Mouse (Mus musculus) gastrocnemius, postnatal 36 days (tissue): ENCODE data around the gene Rapgef3. TPM values are rescaled to one million over a fixed set of nuclear protein-coding genes. Genes with fewer than 3 reads are reported as not detected.
A peak's percentile ranks its signal among the peaks of the same experiment; 100 is the strongest.

Experiments used
- DNase-seq, 2 experiments: peaks; one replicate each; pipeline ENCODE4 v3.0.0; 2022
- intact Hi-C: fragments of 180-260 bp; cut with DNase I; formaldehyde crosslinking; loops from one replicate; pipeline ENCODE4 v1.15.1; 2025
- total RNA-seq, 2 experiments: library from RNA; stranded (reverse); gene quantifications; 2 replicates each; pipeline ENCODE4 v1.2.3; 2021

Gene Rapgef3
- total RNA-seq, 2 experiments from 2014 or later: 5.1 to 7.7 TPM

GRCm38 (mm10) chr15:97727048-97727447 is 40.7 kb downstream of the Rapgef3 start:
- intact Hi-C loops: no loop called here

GRCm38 (mm10) chr15:97726310-97726709 is 41.5 kb downstream of the Rapgef3 start:
- no peak for DNase-seq
- intact Hi-C loops: no loop called here

More at GRCm38 (mm10) chr15:97727048-97727447, 40.7 kb downstream of the Rapgef3 start:
- DNase-seq: peak in 1 of 2 experiments; percentile 57

- DNase-seq: no peak
- intact Hi-C loops: no loop called here
Observed at GRCm38 (mm10) chr15:97725198-97725785, 42.5 kb downstream of the Rapgef3 start.

- no peak for DNase-seq
- intact Hi-C loops: no loop called here
Observed at GRCm38 (mm10) chr15:97724346-97725197, 43.2 kb downstream of the Rapgef3 start.

GRCm38 (mm10) chr15:97723536-97724345 is 44.0 kb downstream of the Rapgef3 start:
- intact Hi-C loops: no loop called here
- DNase-seq: no peak

- intact Hi-C loops: loop anchor here (2.0 kb wide), 1 partner anchor 46 kb away; the partner anchor contains the start of gene Rapgef3
- DNase-seq: no peak
Observed at GRCm38 (mm10) chr15:97721008-97721701, 46.6 kb downstream of the Rapgef3 start.

GRCm38 (mm10) chr15:97720026-97720675 is 47.6 kb downstream of the Rapgef3 start:
- intact Hi-C loops: loop anchor here (2.0 kb wide), 1 partner anchor 47 kb away; the partner anchor contains the start of gene Rapgef3
- no peak for DNase-seq

GRCm38 (mm10) chr15:97719494-97719893 is 48.3 kb downstream of the Rapgef3 start:
- no peak for DNase-seq
- intact Hi-C loops: loop anchor here (2.0 to 5.0 kb wide), 3 partner anchors 57 to 233 kb away; no protein-coding TSS in a partner anchor

- no peak for DNase-seq
- intact Hi-C loops: loop anchor here (2.0 to 5.0 kb wide), 3 partner anchors 58 to 234 kb away; no protein-coding TSS in a partner anchor
Observed at GRCm38 (mm10) chr15:97718535-97719155, 49.1 kb downstream of the Rapgef3 start.

- DNase-seq: peak in 1 of 2 experiments; percentile 54
Observed at GRCm38 (mm10) chr15:97717861-97718534, 49.8 kb downstream of the Rapgef3 start.

GRCm38 (mm10) chr15:97716782-97717181 is 51.0 kb downstream of the Rapgef3 start:
- DNase-seq: no peak
- intact Hi-C loops: loop anchor here (5.0 kb wide), 1 partner anchor 236 kb away; no protein-coding TSS in a partner anchor

More at GRCm38 (mm10) chr15:97717861-97718534, 49.8 kb downstream of the Rapgef3 start:
- intact Hi-C loops: loop anchor here (2.0 to 5.0 kb wide), 3 partner anchors 59 to 234 kb away; no protein-coding TSS in a partner anchor

GRCm38 (mm10) chr15:97715734-97716133 is 52.0 kb downstream of the Rapgef3 start:
- intact Hi-C loops: loop anchor here (5.0 kb wide), 1 partner anchor 237 kb away; no protein-coding TSS in a partner anchor
- DNase-seq: no peak

- no peak for DNase-seq
- intact Hi-C loops: loop anchor here (5.0 kb wide), 1 partner anchor 237 kb away; no protein-coding TSS in a partner anchor
Observed at GRCm38 (mm10) chr15:97715083-97715482, 52.7 kb downstream of the Rapgef3 start.

GRCm38 (mm10) chr15:97712546-97712945 is 55.2 kb downstream of the Rapgef3 start:
- intact Hi-C loops: no loop called here
- no peak for DNase-seq

GRCm38 (mm10) chr15:97710906-97711305 is 56.9 kb downstream of the Rapgef3 start:
- intact Hi-C loops: loop anchor here (2.0 kb wide), 1 partner anchor 144 kb away; no protein-coding TSS in a partner anchor
- DNase-seq: no peak

- intact Hi-C loops: no loop called here
- peak; percentile 75 to 81 for DNase-seq
Observed at GRCm38 (mm10) chr15:97705211-97706050, 62.3 kb downstream of the Rapgef3 start, which contains the start of gene Rpap3. TSS of gene Rpap3 (minus strand) at chr15:97705825.

GRCm38 (mm10) chr15:97696616-97697015 is 71.2 kb downstream of the Rapgef3 start:
- intact Hi-C loops: no loop called here
- DNase-seq: no peak
